Mouse (Mus musculus): ENCODE measurements at regions not wholly inside any gene's neighbourhood (a gene's known extent, or its start where the extent isn't known, plus 50 kb on each side); places are given as distances from the start of the nearest gene placed in this dataset.

DNA sequence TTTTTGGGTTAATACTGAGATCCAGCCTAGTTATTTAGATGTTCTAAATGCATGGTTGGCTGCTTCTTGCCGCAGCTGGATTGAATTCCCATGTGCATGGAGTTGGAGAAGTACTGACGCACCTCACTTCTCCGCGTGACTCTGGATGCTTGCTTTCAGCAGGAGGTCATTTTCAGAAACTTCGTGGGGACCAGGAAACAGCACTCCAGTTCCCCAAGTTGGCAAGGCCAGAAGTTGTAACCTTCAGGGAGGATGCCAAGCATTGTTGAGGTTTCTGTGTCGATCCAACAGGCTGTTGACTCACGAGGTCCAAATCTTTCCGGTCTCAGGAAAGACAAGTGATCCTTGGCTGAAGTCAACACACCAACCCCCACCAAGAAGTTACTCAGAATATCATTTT lies 167.6 kb upstream of the Dpt start:
- DNase-seq (ENCODE audit: low spot score) = peak; percentile 57

DNA sequence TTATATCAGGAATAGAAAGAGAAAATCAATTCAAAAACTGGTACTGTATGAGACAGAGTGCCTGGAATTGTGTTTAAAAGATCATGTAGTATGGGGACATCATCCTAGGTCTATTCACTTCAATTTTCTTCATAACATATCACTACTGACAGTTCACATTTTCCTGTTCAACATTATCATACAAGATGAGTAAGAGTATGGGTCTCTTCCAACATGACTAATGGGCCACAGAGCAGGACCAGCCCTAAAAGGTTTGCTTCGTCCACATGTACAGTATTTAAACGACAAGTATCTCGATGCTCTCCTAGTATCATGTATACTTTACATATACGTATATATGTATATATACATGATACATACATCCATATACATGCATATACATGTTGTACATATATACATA lies 164.8 kb upstream of the Atp1b1 start:
- DNase-seq (ENCODE audit: low spot score) = no peak

DNA sequence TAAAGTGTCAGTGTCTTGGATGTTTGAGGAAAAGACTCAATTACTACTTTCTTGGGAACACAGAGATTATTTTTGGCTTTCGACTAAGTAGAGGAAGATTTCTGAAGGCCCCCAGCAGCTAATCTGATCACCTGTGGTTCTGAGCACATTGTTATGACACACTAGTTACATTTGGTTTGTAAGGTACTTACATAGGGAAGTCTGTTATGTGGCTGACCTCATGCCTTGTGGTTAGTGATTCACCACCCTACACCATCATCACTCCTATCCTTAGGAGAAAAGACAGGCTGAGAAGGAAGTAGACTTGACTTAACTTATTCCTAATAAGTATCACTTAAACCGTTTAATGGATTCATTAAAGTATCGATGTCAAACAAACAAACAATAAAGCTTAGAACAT lies 164.3 kb upstream of the Atp1b1 start:
- no peak for DNase-seq (ENCODE audit: low spot score)

DNA sequence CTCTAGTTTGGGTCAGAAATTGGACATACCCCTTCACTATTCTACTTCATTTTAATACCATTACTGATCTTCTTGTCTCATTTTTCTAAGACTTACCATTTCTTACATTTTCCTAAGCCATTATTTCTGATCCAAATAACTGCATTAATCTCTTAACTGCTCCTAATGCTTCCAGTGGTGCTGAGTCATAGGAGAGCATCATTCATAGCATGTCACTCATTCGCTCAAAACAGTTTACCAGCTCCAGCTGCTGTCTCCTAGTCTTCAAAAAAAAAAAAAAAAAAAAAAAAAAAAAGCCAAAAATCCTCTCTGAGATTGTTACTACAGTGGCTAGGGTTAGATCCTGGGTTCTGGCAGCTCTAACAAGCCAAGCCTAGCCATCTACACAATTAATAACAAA lies 162.0 kb upstream of the Atp1b1 start:
- DNase-seq (ENCODE audit: low spot score) = no peak

DNA sequence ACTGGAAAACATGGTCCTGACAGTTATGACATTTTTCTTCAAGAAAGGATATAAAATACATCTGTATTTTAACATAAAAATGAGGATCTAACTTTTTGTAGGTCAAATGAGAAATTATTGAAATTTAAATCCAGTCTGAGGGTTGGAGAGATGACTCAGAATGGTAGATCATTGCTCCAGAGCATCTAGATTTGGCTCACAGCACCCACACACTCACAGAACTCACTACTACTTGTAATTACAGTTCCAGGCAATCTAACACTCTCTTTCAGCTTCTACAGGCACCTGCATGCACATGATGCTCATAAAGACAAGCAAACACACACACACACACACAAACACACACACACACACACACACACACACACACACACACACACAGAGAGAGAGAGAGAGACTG lies 159.7 kb upstream of the Atp1b1 start:
- DNase-seq (ENCODE audit: low spot score) = no peak

DNA sequence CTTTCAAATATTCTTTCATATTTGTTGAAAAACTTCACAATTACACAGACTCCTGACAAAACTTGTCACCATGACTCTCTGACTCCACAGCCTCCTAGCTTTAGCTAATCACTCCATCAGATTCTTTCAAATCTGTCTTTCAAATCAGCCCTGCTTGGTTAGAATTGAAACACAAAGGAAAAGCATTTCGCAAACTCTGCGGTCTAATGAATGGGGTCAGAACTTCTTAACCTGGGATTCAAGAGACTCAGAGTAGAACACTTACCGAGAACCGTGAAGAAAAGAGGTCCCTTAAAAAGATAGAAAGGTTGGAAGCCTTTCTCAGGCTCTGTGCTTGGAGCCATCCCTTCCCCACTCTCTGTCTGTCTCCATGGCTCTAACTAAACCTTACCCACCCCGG lies 148.9 kb upstream of the Atp1b1 start:
- DNase-seq (ENCODE audit: low spot score) = no peak

DNA sequence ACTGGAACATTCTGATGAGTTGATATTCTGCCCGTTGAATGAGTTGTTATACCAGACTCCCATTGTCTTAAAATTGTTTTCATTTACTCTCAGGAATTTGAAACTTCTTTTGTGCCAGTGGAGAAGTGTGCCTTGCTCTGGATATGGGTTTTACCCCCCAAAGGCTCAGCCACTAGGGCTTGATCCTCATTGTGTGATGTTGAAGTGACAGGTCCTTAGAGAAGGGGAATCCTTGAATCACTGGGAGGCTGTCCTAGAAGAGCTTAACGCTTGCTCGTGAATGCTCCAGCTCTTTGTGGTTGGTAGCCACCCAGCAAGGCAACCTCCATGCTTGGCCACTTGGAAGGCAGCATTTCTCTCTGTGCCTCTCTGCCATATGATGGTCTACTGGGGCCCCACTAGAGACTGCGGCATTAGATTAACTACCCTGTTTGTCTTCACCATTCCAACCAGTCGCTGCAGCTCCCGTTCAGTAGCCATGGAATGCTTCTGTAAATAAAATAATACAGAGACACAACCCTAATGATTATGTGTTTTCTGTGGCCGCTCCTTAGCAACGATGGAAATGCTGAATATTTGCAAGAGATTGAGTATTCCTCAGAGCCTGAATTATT lies 148.1 kb upstream of the Atp1b1 start:
- no peak for DNase-seq (ENCODE audit: low spot score)

DNA sequence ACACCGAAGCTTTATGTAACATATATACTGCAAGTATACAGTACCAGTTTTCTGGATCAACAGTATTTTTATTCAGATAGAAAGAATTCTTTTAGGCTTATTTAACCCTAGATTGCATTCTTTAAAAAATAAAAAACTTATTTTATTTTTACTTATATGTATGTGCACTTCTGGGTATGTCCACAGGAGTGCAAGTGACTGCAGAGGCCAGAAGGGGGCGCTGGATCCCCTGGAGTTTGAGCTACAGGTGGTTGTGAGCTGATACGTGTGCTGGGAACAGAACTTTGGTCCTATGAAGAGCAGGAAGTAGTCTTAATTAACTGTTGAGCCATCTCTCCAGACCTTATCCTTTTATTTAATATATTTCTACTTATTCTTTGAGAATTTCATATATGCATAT lies 145.3 kb upstream of the Atp1b1 start:
- DNase-seq (ENCODE audit: low spot score) = no peak

DNA sequence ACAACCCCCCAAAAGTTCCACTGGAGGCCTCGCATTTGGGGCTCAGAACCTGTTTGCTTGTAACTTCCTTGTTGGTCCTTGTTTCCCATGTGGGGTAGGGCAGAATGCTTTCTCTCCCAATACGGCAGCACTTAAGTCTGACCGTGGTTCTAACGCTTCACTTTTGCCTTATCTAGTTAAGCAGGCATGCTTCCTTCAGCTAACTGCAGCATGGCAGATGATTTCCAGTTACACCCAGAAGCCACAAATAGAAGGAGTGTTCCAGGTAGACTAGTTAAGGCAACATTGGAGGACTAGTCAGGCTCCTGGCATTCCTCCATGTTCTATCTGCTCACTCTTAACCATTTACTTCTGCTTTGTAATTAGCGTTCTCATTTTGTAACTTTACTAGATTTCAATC lies 144.4 kb upstream of the Atp1b1 start:
- no peak for DNase-seq (ENCODE audit: low spot score)

DNA sequence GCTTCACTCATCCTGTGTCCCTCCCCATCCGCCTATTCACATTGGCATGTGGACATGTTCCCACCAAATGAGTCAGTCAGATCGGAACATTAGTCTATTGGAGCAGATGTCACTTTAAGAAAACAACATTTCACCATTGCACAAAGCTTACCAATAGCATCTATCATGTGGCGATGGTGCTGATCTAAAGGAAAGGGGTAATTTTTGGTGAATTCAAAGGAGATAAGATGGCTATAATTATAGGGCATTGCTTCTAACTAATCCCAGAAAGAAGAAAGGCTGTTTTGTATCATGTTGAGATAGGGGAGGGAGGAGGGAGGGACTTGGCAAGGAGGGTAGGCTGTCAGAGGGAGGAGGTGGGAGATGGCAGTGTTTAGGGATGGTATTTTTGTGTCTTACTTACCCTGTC lies 132.1 kb upstream of the Atp1b1 start:
- DNase-seq (ENCODE audit: low spot score) = no peak

DNA sequence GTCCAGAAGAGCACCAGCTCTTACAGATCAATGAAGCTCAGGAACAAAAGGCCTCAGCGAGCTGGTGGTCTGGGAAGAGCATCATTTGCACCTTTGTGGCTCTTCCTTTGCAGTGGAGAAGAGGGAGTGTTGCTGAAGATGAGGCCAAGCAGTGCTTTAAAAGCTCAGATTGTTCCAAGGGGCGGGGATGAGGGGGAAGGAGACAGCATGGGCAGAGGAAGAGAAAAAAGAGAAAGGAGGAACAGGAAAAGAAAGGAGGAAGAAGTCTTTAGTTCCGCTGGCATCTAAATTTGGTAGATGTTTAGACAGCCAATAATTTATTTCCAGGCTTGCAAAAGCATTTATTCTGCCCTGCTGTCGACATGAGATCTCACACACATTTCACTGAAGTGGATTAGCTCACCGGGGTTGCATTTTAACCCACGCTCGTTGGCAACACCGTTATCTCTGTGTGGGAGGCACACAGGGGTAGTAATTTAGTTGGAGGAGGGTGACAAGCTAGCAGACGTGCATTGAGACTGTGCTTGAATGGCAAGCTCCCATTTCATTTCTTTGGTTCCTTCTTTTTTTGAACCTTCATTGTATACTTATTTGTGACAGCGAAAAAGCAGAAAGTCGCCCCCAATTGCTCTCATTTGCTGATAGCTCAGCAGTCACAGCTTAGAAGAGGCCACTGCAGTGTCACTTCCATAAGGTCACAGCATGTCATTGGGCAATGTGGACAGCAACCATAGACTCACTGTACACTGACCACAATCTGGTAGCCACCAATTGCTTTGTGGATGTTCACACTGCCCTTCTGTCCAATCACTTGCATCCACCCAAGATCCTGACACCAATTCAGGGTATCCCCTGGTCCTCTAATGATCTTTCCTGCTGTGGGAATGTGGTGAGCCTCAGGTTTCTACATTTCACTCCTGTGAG lies 128.2 kb upstream of the Atp1b1 start:
- no peak for DNase-seq (ENCODE audit: low spot score)

DNA sequence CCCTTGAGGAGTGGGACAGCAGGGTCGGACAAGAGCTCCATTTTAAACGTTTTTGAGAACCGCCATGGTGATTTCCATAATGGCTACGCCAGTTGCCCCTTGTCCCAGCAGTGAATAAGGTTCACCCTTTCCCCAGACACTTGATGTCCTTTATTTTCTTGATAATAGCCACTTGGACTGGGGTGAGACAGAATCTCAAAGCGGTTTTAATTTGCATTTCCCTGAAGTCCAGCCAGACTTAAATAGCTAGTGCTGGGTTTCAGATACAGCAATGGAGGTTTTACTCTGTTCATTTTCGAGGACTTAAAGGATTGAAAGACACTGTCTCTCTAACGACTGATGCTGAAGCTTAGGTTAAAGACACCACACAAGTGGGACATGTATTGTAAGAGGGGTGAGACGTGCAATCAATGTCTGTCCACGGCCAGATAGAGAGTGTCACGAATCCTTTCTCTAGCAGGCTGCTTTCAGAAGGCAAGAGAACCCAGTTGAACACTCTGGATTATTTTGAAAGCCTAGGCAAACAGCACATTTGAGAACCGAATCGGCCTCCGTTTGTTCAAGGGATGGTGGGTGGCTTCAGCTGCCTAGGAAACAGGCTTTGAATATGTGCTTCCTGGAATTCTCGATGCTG lies 118.8 kb upstream of the Atp1b1 start:
- no peak for DNase-seq (ENCODE audit: low spot score)

DNA sequence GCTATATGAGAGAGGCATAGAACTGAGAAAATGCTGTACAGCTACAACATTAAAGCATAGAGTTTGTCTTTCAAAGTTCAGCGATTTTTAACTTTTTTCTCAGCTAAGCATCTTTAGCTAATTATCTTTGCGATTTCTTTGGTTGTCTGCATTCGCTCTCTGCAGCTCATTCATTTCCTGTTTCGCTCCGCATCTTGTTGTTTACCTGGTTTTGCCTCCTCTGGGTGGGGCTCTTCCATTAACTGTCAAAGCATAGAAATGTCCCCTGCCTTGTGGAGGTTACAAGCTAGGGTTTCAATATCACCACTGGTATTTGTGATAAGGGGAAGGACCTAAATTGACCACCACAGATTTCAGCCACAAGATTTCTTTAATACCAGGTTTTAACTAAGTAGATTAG lies 115.5 kb upstream of the Atp1b1 start:
- no peak for DNase-seq (ENCODE audit: low spot score)

DNA sequence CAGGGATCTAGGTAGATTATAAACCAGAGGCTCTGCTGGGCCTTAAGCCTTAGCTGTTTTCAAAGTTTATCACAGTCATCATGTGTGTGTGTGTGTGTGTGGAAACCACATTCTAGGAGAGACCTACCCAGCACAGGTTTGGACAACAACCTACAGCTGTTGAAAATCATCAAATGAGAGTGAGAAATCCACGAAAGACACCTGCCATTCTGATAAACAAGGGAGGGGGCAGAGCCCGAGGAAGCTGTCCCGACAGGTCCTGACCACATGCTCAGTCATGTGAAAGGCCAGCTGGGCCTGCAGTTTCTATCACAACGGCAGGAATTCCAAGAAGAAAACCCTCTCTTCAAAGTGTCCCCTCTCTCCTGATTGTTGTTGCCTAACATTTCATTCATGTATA lies 114.0 kb upstream of the Atp1b1 start:
- no peak for DNase-seq (ENCODE audit: low spot score)

DNA sequence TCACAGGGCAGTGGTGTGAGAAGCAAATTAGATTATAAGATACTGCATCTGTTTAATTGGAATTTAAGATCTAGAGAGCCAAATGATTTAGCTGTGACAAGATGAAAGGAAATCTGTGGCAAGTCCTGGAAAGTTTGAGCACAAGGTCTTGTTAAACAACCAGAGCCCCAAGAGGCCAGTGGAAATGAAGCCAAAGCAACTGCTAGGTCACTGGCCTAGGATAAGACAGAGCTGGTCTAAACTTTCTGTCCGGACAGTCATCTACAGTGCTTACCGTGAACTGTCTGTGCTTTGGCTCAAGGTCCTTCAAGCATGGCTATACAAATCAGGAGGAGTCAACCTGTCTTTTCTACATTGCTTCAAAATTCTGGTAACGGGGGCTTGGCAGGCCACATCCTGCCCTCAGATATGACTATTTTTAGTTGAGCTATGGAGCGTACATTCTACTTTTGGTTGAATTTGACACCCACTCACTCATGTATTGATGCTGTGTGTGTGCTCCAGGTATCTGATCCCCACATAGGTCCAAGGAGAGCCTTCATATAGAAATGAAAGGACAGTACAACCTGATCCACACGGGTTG lies 113.4 kb upstream of the Atp1b1 start:
- DNase-seq (ENCODE audit: low spot score) = peak; percentile 34

DNA sequence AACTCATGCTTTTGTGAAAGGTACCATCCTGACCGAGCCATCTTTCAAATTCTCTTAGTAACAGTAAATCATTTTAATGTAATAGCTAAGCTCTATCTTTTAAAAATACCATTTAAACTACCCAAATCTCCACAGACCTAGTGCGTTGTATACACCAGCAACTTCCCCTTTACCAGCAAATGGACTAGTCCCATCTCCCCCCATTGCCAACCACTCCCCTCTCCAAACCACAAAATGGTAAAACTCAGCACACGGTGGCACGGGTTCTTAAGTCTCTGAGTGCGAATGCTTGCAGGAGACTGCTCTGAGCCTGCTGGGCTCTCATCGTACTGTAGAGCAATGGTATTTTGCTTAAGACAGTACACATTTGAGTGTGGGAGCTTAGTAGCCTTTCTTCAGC lies 106.7 kb upstream of the Atp1b1 start:
- DNase-seq (ENCODE audit: low spot score) = no peak

DNA sequence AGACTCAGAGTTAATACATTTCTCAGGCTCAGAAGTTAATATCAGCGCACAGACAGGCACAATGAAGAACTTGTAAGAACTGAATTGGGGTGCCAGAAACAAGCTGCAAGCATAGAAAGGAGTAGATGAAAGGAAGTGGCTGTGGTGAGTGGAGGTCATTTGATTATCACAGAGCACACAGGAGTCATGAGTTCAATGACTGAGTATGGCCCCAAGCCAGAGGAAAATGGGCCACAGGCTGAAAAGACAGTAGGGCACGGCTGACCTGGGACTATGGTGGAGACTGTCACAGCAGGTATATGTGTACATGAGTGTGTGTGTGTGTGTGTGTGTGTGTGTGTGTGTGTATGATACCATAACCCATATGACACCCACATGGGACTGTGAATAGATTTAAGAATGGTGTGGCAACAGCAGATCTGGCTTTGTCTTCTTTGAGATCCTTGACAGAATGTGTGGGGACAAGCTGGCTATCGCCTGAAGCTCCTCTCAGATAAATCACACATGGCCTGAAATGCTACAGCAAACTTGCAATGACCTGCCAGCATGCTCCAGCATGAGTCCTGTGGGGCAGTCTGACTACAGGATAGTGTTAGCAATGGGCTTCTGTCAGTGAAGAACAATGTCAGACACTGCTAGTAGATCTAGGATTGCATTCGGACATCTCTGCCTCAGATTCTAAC lies 101.5 kb upstream of the Atp1b1 start:
- no peak for DNase-seq (ENCODE audit: low spot score)

DNA sequence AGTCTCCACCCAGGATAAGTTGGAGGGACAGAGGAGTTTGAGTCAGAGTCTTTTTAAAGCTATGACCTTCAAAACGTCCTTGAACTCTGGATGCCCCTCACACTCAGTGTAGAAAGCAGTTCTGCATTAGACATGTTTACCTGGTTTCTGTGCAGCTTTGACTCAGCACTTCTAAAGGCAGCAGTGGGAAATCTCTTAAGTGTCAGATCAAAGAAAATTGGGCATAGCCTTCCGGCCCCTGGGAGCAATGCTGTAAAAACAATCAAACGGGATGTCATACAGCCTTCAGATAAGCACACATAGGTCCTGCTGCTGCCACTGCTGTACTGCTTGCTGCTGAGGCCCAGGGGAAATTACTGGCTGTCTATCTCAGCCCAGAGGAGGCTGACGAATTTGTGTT lies 94.5 kb upstream of the Atp1b1 start:
- no peak for DNase-seq (ENCODE audit: low spot score)

DNA sequence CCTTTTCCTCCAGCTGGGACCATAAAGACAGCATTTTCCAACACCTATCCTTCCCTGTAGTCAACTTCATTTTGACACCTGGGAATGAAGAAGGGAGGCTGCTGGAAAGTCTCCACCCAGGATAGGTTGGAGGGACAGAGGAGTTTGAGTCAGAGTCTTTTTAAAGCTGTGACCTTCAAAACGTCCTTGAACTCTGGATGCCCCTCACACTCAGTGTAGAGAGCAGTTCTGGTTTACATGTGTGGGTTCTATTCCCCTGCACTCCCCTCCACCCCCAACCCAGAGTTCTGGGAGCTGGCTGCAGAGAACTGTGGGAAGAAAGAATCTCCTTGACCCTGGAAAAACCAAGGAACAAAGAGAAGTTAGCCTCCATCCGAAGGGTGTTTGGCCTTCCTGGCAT lies 92.9 kb upstream of the Atp1b1 start:
- DNase-seq (ENCODE audit: low spot score) = no peak

DNA sequence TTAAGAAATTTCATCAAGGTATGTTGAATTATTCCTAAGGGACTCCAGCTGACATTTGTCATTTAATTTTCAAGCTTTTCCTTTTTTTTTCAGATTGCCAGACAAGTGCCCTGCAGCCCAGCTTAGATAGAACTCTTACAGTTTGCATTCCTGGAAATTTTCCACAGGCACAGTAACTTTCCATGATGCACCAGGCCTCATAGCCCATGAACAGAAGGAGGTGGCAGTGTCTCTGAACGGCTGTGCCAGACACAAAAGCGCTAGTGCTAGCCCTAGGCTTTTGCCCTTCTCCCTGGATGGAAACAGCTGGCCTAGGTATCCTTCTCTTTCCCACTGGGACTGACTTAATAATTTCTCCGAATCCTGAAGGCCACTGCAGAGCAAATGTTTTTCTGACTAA lies 92.4 kb upstream of the Atp1b1 start:
- DNase-seq (ENCODE audit: low spot score) = peak; percentile 49

DNA sequence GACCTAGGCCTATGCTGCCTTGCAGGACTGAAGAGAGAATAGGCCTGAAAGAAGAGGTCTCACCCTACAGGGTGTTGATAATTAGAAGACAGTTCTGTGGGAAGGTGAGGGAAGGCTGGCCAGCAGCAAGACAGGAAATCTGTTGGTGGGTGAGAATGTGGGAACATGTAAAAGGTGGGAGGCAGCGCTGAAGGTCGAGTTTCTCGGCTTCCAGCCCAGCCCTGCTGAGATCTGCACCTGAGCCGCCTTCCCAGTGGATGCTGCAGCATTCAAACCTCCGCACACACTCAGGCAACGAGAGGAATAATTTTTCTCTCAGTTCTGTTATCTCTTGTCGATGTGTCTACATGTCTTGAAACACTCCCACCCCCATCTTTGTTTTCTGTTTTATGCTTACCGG lies 89.9 kb upstream of the Atp1b1 start:
- no peak for DNase-seq (ENCODE audit: low spot score)

DNA sequence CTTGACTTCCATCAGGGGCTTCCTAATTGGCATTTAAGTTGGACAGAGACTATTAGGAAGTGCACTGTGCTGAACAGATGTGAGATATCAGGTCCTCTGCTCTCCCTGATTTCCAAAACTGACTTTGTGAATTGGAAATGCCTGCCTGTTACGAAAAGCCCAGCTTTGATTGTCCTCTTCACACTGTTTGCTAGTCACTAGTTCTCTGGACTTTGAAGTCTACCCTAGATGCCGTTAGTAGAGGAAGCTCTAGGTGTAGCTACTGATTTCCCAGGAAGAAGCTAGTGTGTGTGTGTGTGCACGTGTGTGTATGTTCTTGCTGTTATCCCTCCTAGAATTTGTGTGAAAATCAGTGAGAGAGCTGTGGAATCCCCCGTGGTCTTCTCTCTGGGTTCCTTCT lies 87.7 kb upstream of the Atp1b1 start:
- DNase-seq (ENCODE audit: low spot score) = no peak
